Mouse (Mus musculus): ENCODE measurements around the gene Tmco1. TPM values are rescaled to one million over a fixed set of nuclear protein-coding genes. Genes with fewer than 3 reads are reported as not detected.
"Not testable (repeated sequence)": the region's sequence is repeated elsewhere in the genome, so short reads cannot be mapped to it uniquely, and the experiment has no call there.

Tmco1 gene
- polyA plus RNA-seq, 1 experiment from 2014 or later, result 86.5 TPM

DNA sequence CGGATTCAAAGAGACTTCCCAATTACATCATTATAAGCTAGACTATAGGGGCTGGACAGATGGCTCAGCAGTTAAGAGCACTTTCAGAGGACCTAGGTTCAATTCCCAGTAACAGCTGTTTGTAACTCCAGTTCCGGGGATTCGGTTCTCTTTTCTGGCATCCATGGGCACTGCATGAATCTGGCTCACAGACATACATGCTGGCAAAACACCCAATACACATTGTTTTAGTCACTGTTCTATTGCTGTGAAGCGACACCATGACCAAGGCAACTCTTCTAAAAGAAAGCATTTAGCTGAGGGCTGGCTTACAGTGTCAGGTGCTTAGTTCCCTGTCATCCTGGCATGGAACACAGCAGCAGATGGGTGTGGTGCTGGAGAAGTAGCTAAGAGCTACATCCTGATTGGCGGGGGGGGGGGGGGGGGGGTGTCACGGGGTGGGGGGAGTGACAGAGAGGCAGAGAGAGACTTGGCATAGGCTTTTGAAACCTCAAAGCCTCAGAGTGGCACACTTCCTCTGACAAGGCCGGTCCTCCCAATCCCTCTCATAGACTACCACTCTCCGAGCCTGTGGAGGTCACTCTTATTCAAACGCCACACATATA is 31.1 kb downstream of the Tmco1 start:
- Histone ChIP-seq H3K27me3 (ENCODE audit: control insufficient read depth, insufficient read depth, low read length) (0 out of 2 replicates have a peak, but pooled peaks cover 4% of the 10 kb centered on the region), H3K4me3 (ENCODE audit: low read length) (no peak overlapping the region), H3K9ac (ENCODE audit: low read depth, low read length) (no peak overlapping the region), H3K9me3 (ENCODE audit: control insufficient read depth, low read length) (no peaks in the 10 kb centered on the region), H3K36me3 (ENCODE audit: control insufficient read depth, insufficient read depth, low read length) (no peaks in the 10 kb centered on the region), H3K4me1 (ENCODE audit: control insufficient read depth, insufficient read depth, low read length) (no peaks in the 10 kb centered on the region), H3K27ac (ENCODE audit: low read depth, low read length) (no peak overlapping the region), H3K4me2 (replicated peaks; ENCODE audit: low read depth, low read length) (no peak overlapping the region)
- 68% methylated on average over 8 of the region's 9 CpGs for WGBS
- no peak for ATAC-seq (ENCODE audit: low FRiP score, low TSS enrichment)

DNA sequence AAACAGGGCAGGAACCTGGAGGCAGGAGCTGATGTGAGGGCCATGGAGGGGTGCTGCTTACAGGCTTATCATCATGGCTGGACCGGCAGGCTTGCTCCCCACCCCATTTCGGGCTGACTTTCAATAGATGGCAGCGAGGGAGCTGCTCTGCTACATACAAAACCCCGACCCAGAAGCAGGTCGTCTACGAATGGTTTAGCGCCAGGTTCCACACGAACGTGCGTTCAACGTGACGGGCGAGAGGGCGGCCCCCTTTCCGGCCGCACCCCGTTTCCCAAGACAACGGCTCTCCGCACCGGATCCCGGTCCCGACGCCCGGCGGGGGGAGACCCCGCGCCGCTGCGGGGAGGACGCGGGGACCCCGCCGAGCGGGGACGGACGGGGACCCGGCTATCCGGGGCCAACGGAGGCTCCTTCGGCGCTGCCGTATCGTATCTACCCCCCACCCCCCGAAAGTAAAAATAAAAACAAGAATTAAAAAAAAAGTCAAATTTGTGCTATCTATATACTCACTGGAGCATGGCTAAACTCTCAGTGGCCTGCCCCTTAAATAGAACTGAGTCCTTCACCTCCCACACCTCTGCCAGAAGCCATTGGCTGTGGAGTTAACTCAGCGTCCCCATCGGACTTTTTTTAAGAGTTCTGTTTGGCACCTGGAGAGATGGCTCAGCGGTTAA is 32.1 kb downstream of the Tmco1 start:
- Histone ChIP-seq H3K4me2 (replicated peaks; ENCODE audit: low read depth, low read length) (peak overlapping the region; percentile 81), H3K4me3 (ENCODE audit: low read length) (peak overlapping the region; percentile 47), H3K27me3 (ENCODE audit: control insufficient read depth, insufficient read depth, low read length) (0 out of 2 replicates have a peak, but pooled peaks cover 4% of the 10 kb centered on the region), H3K9me3 (ENCODE audit: control insufficient read depth, low read length) (no peaks in the 10 kb centered on the region), H3K27ac (ENCODE audit: low read depth, low read length) (no peak overlapping the region), H3K36me3 (ENCODE audit: control insufficient read depth, insufficient read depth, low read length) (no peaks in the 10 kb centered on the region), H3K4me1 (ENCODE audit: control insufficient read depth, insufficient read depth, low read length) (no peaks in the 10 kb centered on the region), H3K9ac (ENCODE audit: low read depth, low read length) (peak overlapping the region; percentile 59)
- WGBS, result 1% methylated on average over 47 of the region's 47 CpGs
- peak; percentile 73 for ATAC-seq (ENCODE audit: low FRiP score, low TSS enrichment)

DNA sequence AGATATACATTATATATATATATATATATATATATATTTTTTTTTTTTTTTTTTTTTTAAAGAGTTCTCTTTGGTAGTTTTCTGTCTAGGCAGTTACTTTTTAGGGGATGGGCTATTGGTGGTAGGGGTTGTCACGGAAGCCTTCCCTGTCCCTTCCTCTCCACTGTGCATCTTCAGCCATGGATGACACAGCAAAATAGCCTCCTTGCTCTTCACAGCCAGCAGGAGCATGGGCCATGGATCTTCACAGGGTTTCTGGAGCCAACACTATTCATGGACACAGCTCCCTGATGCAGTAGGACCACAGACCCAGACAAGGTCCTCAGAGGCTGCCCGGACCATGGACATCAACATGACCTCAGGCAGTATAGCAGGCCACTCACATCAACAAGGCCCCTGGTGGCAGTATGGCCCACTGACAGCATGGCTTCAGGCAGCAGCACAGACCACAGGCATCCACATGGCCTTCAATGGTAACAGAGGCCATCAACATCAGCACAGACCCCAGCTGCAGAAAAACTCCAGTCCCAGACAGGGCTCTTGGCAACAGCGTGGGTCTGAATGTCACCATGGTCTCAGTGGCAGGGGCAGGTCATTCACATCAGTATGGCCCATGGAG is 32.8 kb downstream of the Tmco1 start:
- Histone ChIP-seq H3K4me2 (replicated peaks; ENCODE audit: low read depth, low read length) (no peak overlapping the region; the same call in 1 of the 2 replicates), H3K9me3 (ENCODE audit: control insufficient read depth, low read length) (no peaks in the 10 kb centered on the region), H3K4me1 (ENCODE audit: control insufficient read depth, insufficient read depth, low read length) (no peaks in the 10 kb centered on the region), H3K36me3 (ENCODE audit: control insufficient read depth, insufficient read depth, low read length) (no peaks in the 10 kb centered on the region), H3K9ac (ENCODE audit: low read depth, low read length) (no peak overlapping the region), H3K27ac (ENCODE audit: low read depth, low read length) (no peak overlapping the region), H3K27me3 (ENCODE audit: control insufficient read depth, insufficient read depth, low read length) (0 out of 2 replicates have a peak, but pooled peaks cover 4% of the 10 kb centered on the region), H3K4me3 (ENCODE audit: low read length) (no peak overlapping the region)
- no peak for ATAC-seq (ENCODE audit: low FRiP score, low TSS enrichment)
- 94% methylated on average over 3 of the region's 3 CpGs for WGBS

DNA sequence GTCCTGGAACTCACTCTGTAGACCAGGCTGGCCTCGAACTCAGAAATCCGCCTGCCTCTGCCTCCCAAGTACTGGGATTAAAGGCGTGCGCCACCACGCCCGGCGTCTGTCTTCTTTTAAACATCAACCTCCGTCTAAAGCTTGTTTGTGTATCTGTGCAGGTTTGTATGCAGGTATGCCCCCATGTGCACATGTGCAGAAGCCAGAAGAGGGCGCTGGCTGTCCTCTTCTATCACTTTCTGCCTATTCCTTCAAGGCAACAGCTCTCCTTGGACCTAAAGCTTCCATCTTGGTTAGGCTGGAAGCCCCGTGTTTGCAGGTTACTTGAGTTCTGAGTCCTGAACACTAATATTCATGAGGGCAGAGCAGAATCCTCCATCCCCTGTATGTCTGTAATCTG is 34.7 kb downstream of the Tmco1 start:
- Histone ChIP-seq H3K4me3 (ENCODE audit: low read length) (no peak overlapping the region), H3K9me3 (ENCODE audit: control insufficient read depth, low read length) (no peaks in the 10 kb centered on the region), H3K36me3 (ENCODE audit: control insufficient read depth, insufficient read depth, low read length) (no peaks in the 10 kb centered on the region), H3K27me3 (ENCODE audit: control insufficient read depth, insufficient read depth, low read length) (0 out of 2 replicates have a peak, but pooled peaks cover 4% of the 10 kb centered on the region), H3K9ac (ENCODE audit: low read depth, low read length) (no peak overlapping the region), H3K4me1 (ENCODE audit: control insufficient read depth, insufficient read depth, low read length) (no peaks in the 10 kb centered on the region), H3K4me2 (replicated peaks; ENCODE audit: low read depth, low read length) (no peak overlapping the region), H3K27ac (ENCODE audit: low read depth, low read length) (no peak overlapping the region)
- WGBS, result 91% methylated on average over 9 of the region's 10 CpGs
- ATAC-seq (ENCODE audit: low FRiP score, low TSS enrichment), result no peak

- H3K4me3 ChIP-seq (ENCODE audit: low read length); H3K9ac ChIP-seq (ENCODE audit: low read depth, low read length); H3K27me3 ChIP-seq (ENCODE audit: control insufficient read depth, insufficient read depth, low read length); H3K4me2 ChIP-seq (replicated peaks; ENCODE audit: low read depth, low read length); ATAC-seq (ENCODE audit: low FRiP score, low TSS enrichment); H3K9me3 ChIP-seq (ENCODE audit: control insufficient read depth, low read length); H3K36me3 ChIP-seq (ENCODE audit: control insufficient read depth, insufficient read depth, low read length); H3K4me1 ChIP-seq (ENCODE audit: control insufficient read depth, insufficient read depth, low read length); H3K27ac ChIP-seq (ENCODE audit: low read depth, low read length): not testable (repeated sequence)
- WGBS, result 83% methylated on average over 10 of the region's 10 CpGs
Measured at GRCm38 (mm10) chr1:167345994-167346520, 37.9 kb downstream of the Tmco1 start.

GRCm38 (mm10) chr1:167349206-167349605 is 41.0 kb downstream of the Tmco1 start:
- 61% methylated on average over 3 of the region's 3 CpGs for WGBS
- H3K9ac ChIP-seq (ENCODE audit: low read depth, low read length); H3K36me3 ChIP-seq (ENCODE audit: control insufficient read depth, insufficient read depth, low read length); H3K27ac ChIP-seq (ENCODE audit: low read depth, low read length); H3K4me1 ChIP-seq (ENCODE audit: control insufficient read depth, insufficient read depth, low read length); ATAC-seq (ENCODE audit: low FRiP score, low TSS enrichment); H3K4me3 ChIP-seq (ENCODE audit: low read length); H3K27me3 ChIP-seq (ENCODE audit: control insufficient read depth, insufficient read depth, low read length); H3K4me2 ChIP-seq (replicated peaks; ENCODE audit: low read depth, low read length); H3K9me3 ChIP-seq (ENCODE audit: control insufficient read depth, low read length): not testable (repeated sequence)

DNA sequence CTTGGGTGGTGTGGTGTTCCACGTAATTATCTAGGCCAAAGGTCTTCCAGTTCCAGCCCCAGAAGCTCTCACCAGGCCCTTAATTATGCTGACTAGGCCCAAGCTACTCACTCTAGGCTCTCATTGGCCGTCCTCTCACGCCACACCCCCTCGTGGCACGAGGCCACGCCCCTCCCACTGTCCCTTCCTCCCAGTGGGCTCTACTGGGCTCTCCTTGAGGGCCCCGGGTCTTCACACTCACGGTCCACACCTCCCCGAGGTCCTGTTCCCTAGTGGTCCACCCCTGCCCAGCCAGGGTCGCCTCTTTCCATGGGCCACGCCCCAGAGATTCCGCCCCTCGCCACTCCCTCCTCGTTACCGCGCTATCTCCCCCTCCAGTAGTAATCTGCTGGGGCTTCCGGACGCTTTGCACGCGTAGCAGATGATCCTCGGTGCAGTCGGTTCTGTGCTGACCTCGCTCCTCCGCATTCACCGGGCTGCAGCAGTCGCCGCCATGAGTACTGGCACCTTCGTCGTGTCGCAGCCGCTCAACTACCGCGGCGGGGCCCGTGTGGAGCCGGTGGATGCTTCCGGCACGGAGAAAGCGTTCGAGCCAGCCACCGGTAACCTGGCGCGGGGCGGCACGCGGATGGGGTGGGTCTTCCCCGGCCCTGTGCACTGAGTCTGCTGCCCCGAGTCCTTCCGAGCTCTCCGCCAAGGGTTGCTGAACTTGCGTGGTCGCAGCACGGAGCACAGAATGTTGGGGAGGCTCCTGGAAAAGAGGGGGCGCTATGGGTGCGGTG is 41.8 kb downstream of the Tmco1 start, which contains the start of gene Aldh9a1:
Aldh9a1 (plus strand) TSS at position 177 of the 782 bp plus-strand sequence.
- ATAC-seq (ENCODE audit: low FRiP score, low TSS enrichment), result peak; percentile 99
- H3K4me3 ChIP-seq (ENCODE audit: low read length), result peak within 1 kb of the TSS; percentile 73
- no peaks in the 10 kb centered on the region for H3K9me3 ChIP-seq (ENCODE audit: control insufficient read depth, low read length)
- H3K9ac ChIP-seq (ENCODE audit: low read depth, low read length), result peak within 1 kb of the TSS; percentile 76
- WGBS, result under 1% methylated on average over 55 of the region's 55 CpGs
- H3K4me2 ChIP-seq (replicated peaks; ENCODE audit: low read depth, low read length), result peak within 1 kb of the TSS; percentile 87
- no peaks in the 10 kb centered on the region for H3K27me3 ChIP-seq (ENCODE audit: control insufficient read depth, insufficient read depth, low read length)
- peak within 1 kb of the TSS; percentile 62 for H3K27ac ChIP-seq (ENCODE audit: low read depth, low read length)
- no peaks in the 10 kb centered on the region for H3K4me1 ChIP-seq (ENCODE audit: control insufficient read depth, insufficient read depth, low read length)
- peaks cover 10% of the 10 kb centered on the region; the same call in 1 of the 2 replicates for H3K36me3 ChIP-seq (ENCODE audit: control insufficient read depth, insufficient read depth, low read length)

- Histone ChIP-seq H3K9me3 (ENCODE audit: control insufficient read depth, low read length) (no peaks in the 10 kb centered on the region), H3K9ac (ENCODE audit: low read depth, low read length) (peak overlapping the region; percentile 76), H3K4me1 (ENCODE audit: control insufficient read depth, insufficient read depth, low read length) (no peaks in the 10 kb centered on the region), H3K36me3 (ENCODE audit: control insufficient read depth, insufficient read depth, low read length) (peaks cover 15% of the 10 kb centered on the region; the same call in 1 of the 2 replicates), H3K4me3 (ENCODE audit: low read length) (peak overlapping the region; percentile 73), H3K4me2 (replicated peaks; ENCODE audit: low read depth, low read length) (peak overlapping the region; percentile 87), H3K27me3 (ENCODE audit: control insufficient read depth, insufficient read depth, low read length) (no peaks in the 10 kb centered on the region), H3K27ac (ENCODE audit: low read depth, low read length) (peak overlapping the region; percentile 62; the same call in 1 of the 2 replicates)
- ATAC-seq (ENCODE audit: low FRiP score, low TSS enrichment), result no peak
- WGBS, result 34% methylated on average over 13 of the region's 13 CpGs
Measured at GRCm38 (mm10) chr1:167350597-167351415, 42.6 kb downstream of the Tmco1 start.
